Mouse (Mus musculus): ENCODE measurements around the gene Lgals2.

DNA sequence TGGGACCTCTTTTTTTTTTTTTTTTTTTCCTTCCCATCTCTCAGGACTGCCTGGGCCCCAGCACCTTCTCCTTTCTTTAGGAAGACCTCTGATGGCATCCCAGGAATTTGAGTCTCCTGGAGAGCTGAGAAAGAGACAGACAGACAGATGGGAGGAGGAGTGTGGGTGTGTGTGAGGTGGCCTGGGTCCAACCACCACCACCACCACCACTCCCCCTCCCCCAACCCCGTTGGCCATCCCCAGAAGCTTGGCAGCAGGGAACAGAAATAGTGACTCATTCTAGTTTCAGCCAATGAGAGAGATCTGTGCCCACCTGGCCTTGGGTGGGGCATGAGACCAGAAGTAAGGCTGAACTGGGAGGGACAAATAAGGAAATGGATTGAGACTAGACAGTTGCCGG is 48.7 kb downstream of the Lgals2 start:
- TF ChIP-seq CTCF (IDR thresholded peaks at IDR 0.05; ENCODE audit: low read depth) (no peak), EP300 (optimal IDR thresholded peaks at IDR 0.05) (no peak)
